Mouse (Mus musculus) E14TG2a.4 (cell line): ENCODE measurements around the gene Mical3.

ENCODE experiments used
- H3K27me3 ChIP-seq: 2 replicates; pipeline ENCODE4 v1.6.1; 2014; ENCODE audit warnings: low read length, control low read depth; ENCODE audit not compliant: insufficient read depth
- H3K36me3 ChIP-seq: 2 replicates; pipeline ENCODE4 v1.6.1; 2014; ENCODE audit warnings: low read length, control low read depth; ENCODE audit not compliant: insufficient read depth
- H3K4me1 ChIP-seq: replicated peaks from 2 replicates; pipeline ENCODE4 v1.6.1; 2014; ENCODE audit warnings: low read depth, low read length, control low read depth
- H3K4me3 ChIP-seq: replicated peaks from 2 replicates; pipeline ENCODE4 v1.5.1; 2014; ENCODE audit warnings: mild to moderate bottlenecking, low read length
- H3K9me3 ChIP-seq: 2 replicates; pipeline ENCODE4 v1.6.1; 2014; ENCODE audit warnings: low read length, control low read depth
- CTCF ChIP-seq: conservative IDR thresholded peaks from 2 replicates; pipeline ENCODE4 v1.5.1; 2014; ENCODE audit warnings: low read length
- NANOG ChIP-seq: IDR thresholded peaks from 2 replicates; pipeline ENCODE4 v1.6.1; 2014; ENCODE audit warnings: borderline replicate concordance, low read length, mixed read lengths
- POU5F1 ChIP-seq: IDR thresholded peaks from 2 replicates; pipeline ENCODE4 v1.6.1; 2014; ENCODE audit warnings: low read length, borderline replicate concordance

Mical3 gene

DNA sequence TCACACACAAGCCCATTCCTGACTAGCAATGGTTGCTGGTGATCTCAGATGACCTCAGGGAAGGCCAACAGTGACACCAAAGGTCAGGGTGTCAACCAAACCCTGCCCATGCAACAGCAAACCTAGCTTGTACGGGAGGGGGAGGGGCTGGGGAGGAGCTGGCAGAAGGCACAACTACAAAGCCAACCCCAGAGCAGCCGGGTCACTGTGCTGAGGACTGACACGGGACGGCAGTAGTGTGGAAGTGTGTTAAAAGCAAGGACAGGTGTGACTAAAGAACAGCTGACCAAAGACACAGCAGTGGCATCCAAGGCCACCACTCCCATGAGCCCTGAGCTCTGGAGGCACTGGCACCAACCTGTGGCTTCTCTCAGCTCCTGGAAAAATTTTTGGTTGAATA is 93.7 kb downstream of the Mical3 start:
- Histone ChIP-seq H3K36me3 (peaks cover 86% of the 10 kb centered on the region), H3K4me3 (no peak overlapping the region), H3K9me3 (no peaks in the 10 kb centered on the region), H3K27me3 (no peaks in the 10 kb centered on the region), H3K4me1 (no peaks in the 10 kb centered on the region)
- TF ChIP-seq NANOG (no peak), CTCF (no peak), POU5F1 (no peak)

DNA sequence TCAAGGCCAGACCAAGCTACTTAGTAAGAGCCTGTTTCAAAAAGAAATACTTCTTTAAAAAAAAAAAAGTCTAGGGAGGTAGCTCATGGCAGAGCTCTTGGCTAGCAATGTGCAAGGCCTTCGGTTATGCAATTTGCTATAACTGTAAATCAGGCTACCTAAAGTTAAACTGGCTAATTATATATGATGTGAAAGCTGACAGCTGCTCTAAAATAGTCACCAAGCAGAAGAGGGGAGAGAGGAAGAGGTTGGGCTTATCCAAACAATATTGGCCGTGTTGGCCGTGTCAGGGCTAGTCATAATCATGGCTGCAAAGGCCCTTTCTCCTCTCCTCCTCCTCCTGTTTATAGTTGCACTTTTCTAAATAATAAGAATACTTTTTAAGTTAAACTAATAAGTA is 94.9 kb downstream of the Mical3 start:
- no peaks in the 10 kb centered on the region for H3K4me1 ChIP-seq
- H3K27me3 ChIP-seq = no peaks in the 10 kb centered on the region
- no peaks in the 10 kb centered on the region for H3K9me3 ChIP-seq
- TF ChIP-seq CTCF (no peak), NANOG (no peak), POU5F1 (no peak)
- H3K4me3 ChIP-seq = no peak overlapping the region
- peaks cover 86% of the 10 kb centered on the region for H3K36me3 ChIP-seq

DNA sequence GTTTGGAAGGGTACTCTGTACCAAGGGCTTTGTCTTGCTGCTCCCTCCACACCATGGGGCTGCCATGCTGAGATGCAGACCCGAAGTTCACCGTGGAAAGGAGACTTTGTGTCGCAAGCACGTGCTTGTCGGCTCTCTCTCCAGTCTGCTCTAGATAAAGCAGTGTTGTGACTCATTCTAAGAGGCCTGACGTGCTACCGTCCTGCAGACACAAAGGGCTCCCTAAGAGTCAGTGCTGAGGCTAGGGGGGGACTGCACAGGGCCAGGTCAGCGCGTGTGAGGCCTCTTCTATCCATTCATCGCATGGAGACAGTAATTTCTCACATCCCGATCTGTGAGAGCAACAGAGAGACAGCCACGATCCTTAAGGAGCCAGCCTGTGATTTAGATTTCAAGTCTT is 95.5 kb downstream of the Mical3 start:
- TF ChIP-seq NANOG (no peak), POU5F1 (no peak), CTCF (no peak)
- Histone ChIP-seq H3K4me1 (no peaks in the 10 kb centered on the region), H3K36me3 (peaks cover 88% of the 10 kb centered on the region)

DNA sequence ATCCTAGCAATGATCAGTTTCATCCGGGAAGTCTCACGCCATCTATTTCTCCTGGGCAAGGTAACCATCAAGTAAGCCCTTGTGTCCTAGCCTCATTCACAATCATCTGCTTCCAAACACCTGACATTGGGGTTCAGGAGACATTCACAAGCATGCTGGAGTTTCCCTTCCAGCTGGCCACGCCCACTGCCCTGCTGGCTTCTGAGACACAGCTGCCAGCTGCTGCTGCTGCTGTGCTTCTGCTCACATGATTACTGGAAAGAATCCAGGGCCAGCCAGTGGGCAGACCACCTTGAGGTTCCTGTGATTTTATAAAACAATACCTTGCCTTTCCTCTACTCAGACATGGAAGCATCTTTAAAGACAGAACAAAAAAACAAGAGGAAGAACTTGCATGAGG is 97.5 kb downstream of the Mical3 start:
- TF ChIP-seq NANOG = no peak
- TF ChIP-seq CTCF = no peak
- Histone ChIP-seq H3K9me3 (no peaks in the 10 kb centered on the region), H3K4me3 (no peak overlapping the region), H3K27me3 (no peaks in the 10 kb centered on the region), H3K36me3 (peaks cover 97% of the 10 kb centered on the region), H3K4me1 (no peaks in the 10 kb centered on the region)

More for the DNA sequence above, 95.5 kb downstream of the Mical3 start:
- no peaks in the 10 kb centered on the region for H3K9me3 ChIP-seq
- H3K27me3 ChIP-seq = no peaks in the 10 kb centered on the region
- H3K4me3 ChIP-seq = no peak overlapping the region

DNA sequence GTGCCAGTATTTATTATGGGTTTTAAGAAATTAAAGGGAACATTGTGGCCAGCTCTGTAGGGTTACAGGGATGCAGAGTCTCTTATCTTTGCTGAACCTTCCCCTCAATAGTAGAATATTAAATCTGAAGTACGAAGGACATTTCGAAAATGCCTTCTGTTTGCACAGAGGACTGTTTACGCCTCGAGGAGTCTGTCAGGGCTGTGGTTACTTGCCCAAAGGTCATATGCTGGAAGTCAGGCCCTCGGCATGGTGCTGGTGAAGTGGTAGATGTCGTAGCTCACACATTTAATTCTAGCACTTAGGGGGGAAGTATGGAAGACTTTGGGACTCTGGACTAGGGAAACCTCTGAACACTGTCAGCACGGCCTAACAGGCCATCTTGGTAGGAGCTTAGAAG is 99.4 kb downstream of the Mical3 start:
- Histone ChIP-seq H3K27me3 (no peaks in the 10 kb centered on the region), H3K36me3 (peaks cover 96% of the 10 kb centered on the region), H3K4me3 (no peak overlapping the region), H3K4me1 (no peaks in the 10 kb centered on the region), H3K9me3 (no peaks in the 10 kb centered on the region)
- TF ChIP-seq NANOG (no peak), POU5F1 (no peak), CTCF (no peak)

DNA sequence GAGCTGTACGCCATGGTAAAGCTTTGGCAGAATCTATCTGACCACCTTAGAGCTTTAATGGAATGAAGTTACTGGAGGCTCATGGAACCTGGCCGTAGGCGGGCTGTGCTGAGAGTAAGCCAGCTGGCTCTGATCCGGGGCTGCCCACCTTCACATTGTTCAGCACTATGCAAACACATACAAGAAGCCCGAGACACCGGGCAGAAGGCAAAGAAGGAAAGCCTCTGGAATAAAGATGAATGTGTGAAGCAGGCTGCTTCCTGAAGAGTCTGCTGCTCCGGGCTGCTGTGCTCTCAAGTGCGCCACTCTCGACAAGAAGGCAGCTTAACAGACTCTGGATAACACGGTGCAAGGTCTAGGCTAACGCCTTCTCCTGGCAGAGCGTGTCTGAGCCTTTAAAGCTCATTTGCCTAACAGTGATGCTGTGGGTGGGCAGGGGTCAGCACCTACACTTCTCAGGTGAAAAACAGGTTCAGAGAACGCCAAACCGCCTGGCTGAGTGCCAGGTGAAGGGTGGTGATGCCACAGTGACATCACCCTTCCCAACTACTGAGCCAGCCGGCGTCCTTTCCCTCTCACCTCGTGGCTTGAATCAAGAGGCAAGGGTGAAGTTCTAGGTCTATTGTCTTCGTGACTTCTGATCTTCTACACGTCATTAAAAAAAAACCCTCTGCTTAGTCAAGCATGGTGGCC is 100.8 kb downstream of the Mical3 start:
- Histone ChIP-seq H3K36me3 (peaks cover 88% of the 10 kb centered on the region), H3K4me1 (no peaks in the 10 kb centered on the region), H3K9me3 (no peaks in the 10 kb centered on the region), H3K4me3 (no peak overlapping the region), H3K27me3 (no peaks in the 10 kb centered on the region)
- TF ChIP-seq NANOG (no peak), CTCF (no peak)

DNA sequence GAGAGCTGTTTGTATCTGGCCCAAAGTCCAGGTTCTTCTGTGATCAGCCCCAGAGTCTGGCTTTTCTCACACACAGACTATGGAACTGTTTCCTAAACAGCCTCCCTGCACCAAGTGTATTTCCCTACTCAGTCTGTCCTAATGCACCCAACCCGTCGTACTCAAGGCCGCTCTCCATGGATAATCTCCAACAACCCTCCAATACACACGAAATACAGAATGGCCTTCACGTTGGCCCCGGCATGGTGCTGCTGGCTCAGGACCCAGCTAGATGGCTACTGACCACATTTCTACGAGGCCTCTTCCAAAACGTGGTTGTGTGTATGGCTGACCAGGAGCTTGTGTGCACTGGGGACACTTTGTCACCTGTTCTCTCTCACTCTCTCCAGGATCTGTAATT is 102.3 kb downstream of the Mical3 start:
- no peaks in the 10 kb centered on the region for H3K27me3 ChIP-seq
- H3K4me1 ChIP-seq = no peaks in the 10 kb centered on the region
- peaks cover 86% of the 10 kb centered on the region for H3K36me3 ChIP-seq
- no peaks in the 10 kb centered on the region for H3K9me3 ChIP-seq
- TF ChIP-seq CTCF = no peak
- TF ChIP-seq POU5F1 = no peak
- TF ChIP-seq NANOG = no peak
- H3K4me3 ChIP-seq = no peak overlapping the region

DNA sequence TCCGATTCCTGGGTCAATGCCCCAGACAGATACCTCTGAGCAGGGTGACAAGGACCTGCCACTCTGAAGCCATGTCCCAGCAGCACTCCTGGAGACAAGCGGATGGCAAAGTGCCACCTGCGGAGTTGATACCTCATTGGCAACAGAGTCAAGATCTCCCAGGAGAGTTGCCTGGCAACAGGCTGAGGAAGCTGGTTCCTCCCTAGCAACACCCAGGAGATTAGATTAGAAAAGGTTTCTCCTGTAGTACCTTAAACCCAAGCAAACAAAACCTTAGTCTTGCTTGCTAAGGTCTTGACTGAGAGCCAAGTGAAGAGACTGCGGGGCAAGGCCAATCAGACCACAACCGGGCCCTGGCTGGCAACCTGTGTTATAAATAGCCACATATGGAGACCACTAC is 103.5 kb downstream of the Mical3 start:
- Histone ChIP-seq H3K9me3 (no peaks in the 10 kb centered on the region), H3K4me3 (no peak overlapping the region), H3K36me3 (peaks cover 86% of the 10 kb centered on the region), H3K27me3 (no peaks in the 10 kb centered on the region), H3K4me1 (no peaks in the 10 kb centered on the region)
- TF ChIP-seq CTCF (no peak), NANOG (no peak)

DNA sequence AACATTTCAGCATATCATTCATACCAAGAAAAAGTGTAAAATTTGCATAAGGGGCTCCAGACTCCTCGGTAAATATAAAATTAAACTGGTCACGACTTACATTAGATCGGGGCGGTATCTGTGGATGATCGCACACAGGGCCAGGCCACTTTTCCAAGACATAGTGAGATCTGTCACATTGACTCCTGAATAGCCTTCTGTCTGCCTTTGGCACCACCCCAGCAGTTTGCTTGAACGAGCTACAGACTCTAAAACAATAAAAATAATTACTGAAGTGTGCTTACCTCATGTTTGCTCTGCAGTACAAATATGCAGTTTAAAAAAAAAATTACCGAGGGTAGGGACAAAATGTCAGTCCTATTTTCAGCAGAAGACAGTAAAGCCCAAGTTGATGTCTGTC is 103.9 kb downstream of the Mical3 start:
- H3K4me1 ChIP-seq = no peaks in the 10 kb centered on the region
- H3K4me3 ChIP-seq = no peak overlapping the region
- H3K36me3 ChIP-seq = peaks cover 85% of the 10 kb centered on the region
- H3K9me3 ChIP-seq = no peaks in the 10 kb centered on the region
- H3K27me3 ChIP-seq = no peaks in the 10 kb centered on the region
- TF ChIP-seq NANOG (no peak), CTCF (no peak), POU5F1 (no peak)
